Mouse (Mus musculus) leukemia stem cell, adult 10-12 weeks (primary cell): ENCODE data around the gene Snrpf. TPM values are rescaled to one million over a fixed set of nuclear protein-coding genes. Genes with fewer than 3 reads are reported as not detected.

Experiments used
- polyA plus RNA-seq: library from polyadenylated mRNA; stranded (reverse); fragments of >175 nt; gene quantifications from 2 replicates; pipeline ENCODE4 v1.2.3, GENCODE M21; 2012; ENCODE audit warnings: low replicate concordance

Snrpf gene
- 66.1 and 73.0 TPM in 2 replicates for polyA plus RNA-seq

GRCm38 (mm10) chr10:93589281-93589848 is at the start of gene Snrpf:
Snrpf (minus strand) TSS chr10:93589706.

DNA sequence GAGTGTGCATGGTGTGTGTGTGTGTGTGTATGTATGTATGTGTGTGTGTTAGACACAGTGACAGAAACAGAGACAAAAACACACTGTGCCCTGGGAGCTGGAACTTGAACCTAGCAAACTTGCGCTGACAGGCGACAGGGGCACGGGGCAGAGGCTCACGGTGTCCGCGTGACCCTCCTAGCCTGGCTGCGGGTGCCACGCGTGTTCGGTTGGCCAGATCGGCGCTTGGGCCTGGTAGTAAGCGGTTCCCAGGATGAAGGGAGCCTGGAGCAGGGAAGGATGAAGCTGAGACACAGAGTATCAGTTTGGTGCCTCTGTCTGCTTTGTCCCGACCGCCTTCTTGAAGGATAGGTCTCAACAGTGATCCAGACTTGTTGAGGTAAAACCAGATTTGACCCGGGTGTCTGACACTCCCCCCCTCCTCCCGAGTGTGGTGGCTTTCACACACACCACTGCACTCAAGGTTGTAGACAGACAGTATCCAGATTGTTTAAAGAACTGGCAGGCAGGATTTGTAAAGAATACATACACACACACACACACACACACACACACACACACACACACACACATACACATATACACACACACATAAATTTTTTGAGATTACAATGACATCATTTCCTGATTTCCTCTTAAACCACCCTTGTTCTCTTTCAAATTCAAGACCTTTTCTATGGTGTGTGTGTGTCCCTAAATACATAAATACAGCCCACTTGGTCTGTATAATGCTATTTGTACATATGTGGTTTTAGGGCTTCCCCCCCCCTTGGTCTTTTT is 48.9 kb downstream of the Snrpf start, which contains the start of gene Ccdc38:
Gene Ccdc38 (plus strand): TSS at position 202 of the 780 bp plus-strand sequence.

GRCm38 (mm10) chr10:93539775-93540430 is 49.6 kb downstream of the Snrpf start, which contains the start of gene Amdhd1:
Amdhd1 (minus strand) TSS chr10:93540033.

Other genes with a start within 250 kb of the Snrpf start
- gene Lta4h, start 136.3 kb downstream of the Snrpf start, polyA plus RNA-seq = 24.8 and 81.9 TPM in 2 replicates
- 0.26 TPM in 1 of 2 replicates, not detected in the other for gene Hal, start 100.9 kb downstream of the Snrpf start, polyA plus RNA-seq
- gene Amdhd1, start 49.7 kb downstream of the Snrpf start, polyA plus RNA-seq = not detected in 2 replicates
- gene Ccdc38, start 49.1 kb downstream of the Snrpf start, polyA plus RNA-seq = not detected in 2 replicates
- gene Ntn4, start 51.0 kb upstream of the Snrpf start, polyA plus RNA-seq = 0.54 and 0.82 TPM in 2 replicates
- 0.09 TPM in 1 of 2 replicates, not detected in the other for gene Usp44, start 241.8 kb upstream of the Snrpf start, polyA plus RNA-seq